10 mouse cellular contexts compared by ENCODE assay signal in genomic region chr19:60341485-60341884, GRCm38 (mm10).
DNase-seq lines count a peak whose midpoint lies in the region; ATAC-seq lines count a peak whose summit lies in the region.
"Had no signal": no experiment of that assay in that cellular context is flagged by ENCODE, and none has a peak within 500 bp of the region (broad histone marks: within the 10 kb centered on the region; RNA-seq: fewer than 3 reads in every experiment).

No protein-coding gene starts in this region.

- no peak for ATAC-seq in neural tube, embryonic 15.5 days (ENCODE audit: low FRiP score)
- peak; percentile 54; the same call in 1 of the 2 replicates for ATAC-seq in hindbrain, embryonic 16.5 days

- DNase-seq in neural tube, embryonic 10.5 days (ENCODE audit: extremely low spot score, low spot score), result peak; percentile 69
- peak; percentile 76 for DNase-seq in adipocyte (ENCODE audit: low spot score)
- DNase-seq in embryo, embryonic 10.5 days (ENCODE audit: low spot score), result peak; percentile 90
- peak; percentile 14 to 47 for DNase-seq in left cerebral cortex, postnatal 36 days (ENCODE audit: low spot score in 2 of 2)
- peak; percentile 67 for DNase-seq in ovary, postnatal 14 days (ENCODE audit: low spot score)
- DNase-seq in urinary bladder, postnatal 36 days (ENCODE audit: low spot score in 2 of 2), result peak; percentile 10 to 42

- no peak overlapping the region for H3K9ac ChIP-seq in neural tube, embryonic 15.5 days (replicated peaks)
- no peak overlapping the region for H3K9ac ChIP-seq in hindbrain, embryonic 16.5 days (ENCODE audit: low read depth, low read length)
- H3K9ac ChIP-seq: hindbrain, embryonic 15.5 days; stomach, embryonic 15.5 days had no signal

- 15% methylated on average over 3 of the region's 3 CpGs for WGBS in neural tube, embryonic 15.5 days
- 9% methylated on average over 3 of the region's 3 CpGs for WGBS in hindbrain, embryonic 16.5 days

- no peaks in the 10 kb centered on the region for H3K27me3 ChIP-seq in neural tube, embryonic 15.5 days (replicated peaks)
- H3K27me3 ChIP-seq in hindbrain, embryonic 16.5 days (replicated peaks; ENCODE audit: control insufficient read depth, insufficient read depth, low read length), result no peaks in the 10 kb centered on the region
- H3K27me3 ChIP-seq: hindbrain, embryonic 15.5 days; stomach, embryonic 15.5 days had no signal

- no peaks in the 10 kb centered on the region for H3K9me3 ChIP-seq in neural tube, embryonic 15.5 days (replicated peaks)
- no peaks in the 10 kb centered on the region for H3K9me3 ChIP-seq in hindbrain, embryonic 16.5 days (ENCODE audit: control insufficient read depth, low read length)
- H3K9me3 ChIP-seq: hindbrain, embryonic 15.5 days; stomach, embryonic 15.5 days had no signal

- no peak overlapping the region for H3K4me3 ChIP-seq in neural tube, embryonic 15.5 days (replicated peaks)
- no peak overlapping the region for H3K4me3 ChIP-seq in hindbrain, embryonic 16.5 days (ENCODE audit: low read length)
- H3K4me3 ChIP-seq: hindbrain, embryonic 15.5 days; stomach, embryonic 15.5 days had no signal

- H3K4me2 ChIP-seq in neural tube, embryonic 15.5 days, result no peak overlapping the region
- no peak overlapping the region for H3K4me2 ChIP-seq in hindbrain, embryonic 16.5 days (ENCODE audit: low read length)
- H3K4me2 ChIP-seq: hindbrain, embryonic 15.5 days; stomach, embryonic 15.5 days had no signal

- intact Hi-C loops in left cerebral cortex, postnatal 36 days (cut with DNase I), result no loop called here

- H3K27ac ChIP-seq in neural tube, embryonic 15.5 days (replicated peaks), result no peak overlapping the region
- H3K27ac ChIP-seq in hindbrain, embryonic 16.5 days (ENCODE audit: low read depth, low read length), result no peak overlapping the region
- H3K27ac ChIP-seq: hindbrain, embryonic 15.5 days; stomach, embryonic 15.5 days had no signal

- H3K36me3 ChIP-seq in neural tube, embryonic 15.5 days, result no peaks in the 10 kb centered on the region
- no peaks in the 10 kb centered on the region for H3K36me3 ChIP-seq in hindbrain, embryonic 16.5 days (ENCODE audit: control insufficient read depth, insufficient read depth, low read length)
- H3K36me3 ChIP-seq: hindbrain, embryonic 15.5 days; stomach, embryonic 15.5 days had no signal

- 0 out of 2 replicates have a peak, but pooled peaks cover 5% of the 10 kb centered on the region for H3K4me1 ChIP-seq in neural tube, embryonic 15.5 days
- H3K4me1 ChIP-seq in hindbrain, embryonic 16.5 days (ENCODE audit: control insufficient read depth, insufficient read depth, low read depth, low read length), result no peaks in the 10 kb centered on the region
- H3K4me1 ChIP-seq: hindbrain, embryonic 15.5 days; stomach, embryonic 15.5 days had no signal

Comparison
In these comparisons a context has a peak if more than half of its experiments do, and no peak if none do; other contexts are left out.
1. DNase-seq: peak in every context shown above with its lines; median percentile 90 in embryo, embryonic 10.5 days; 76 in adipocyte; 69 in neural tube, embryonic 10.5 days; 67 in ovary, postnatal 14 days; 30 in left cerebral cortex, postnatal 36 days; 26 in urinary bladder, postnatal 36 days.